Mouse (Mus musculus) urinary bladder, adult 2 months (tissue): ENCODE measurements around the gene Slc6a11. TPM values are rescaled to one million over a fixed set of nuclear protein-coding genes. Genes with fewer than 3 reads are reported as not detected.

Experiments used
- DNase-seq: peaks from one replicate; pipeline ENCODE4 v3.0.0; 2022; ENCODE audit warnings: low spot score
- polyA plus RNA-seq: library from polyadenylated mRNA; depleted of rRNA; stranded (reverse); fragments of >200 nt; gene quantifications from 2 replicates; pipeline ENCODE4 v1.2.3, GENCODE M21; 2012

Gene Slc6a11
- polyA plus RNA-seq, 1 experiment: 0.21 TPM

GRCm38 (mm10) chr6:114264426-114264825, 133.4 kb downstream of the Slc6a11 start:
- no peak for DNase-seq

GRCm38 (mm10) chr6:114266273-114266672, 135.2 kb downstream of the Slc6a11 start:
- DNase-seq: no peak

GRCm38 (mm10) chr6:114267979-114268378, 136.9 kb downstream of the Slc6a11 start:
- no peak for DNase-seq

GRCm38 (mm10) chr6:114269589-114269988, 138.5 kb downstream of the Slc6a11 start:
- DNase-seq: no peak

- no peak for DNase-seq
These were observed 139.8 kb downstream of the Slc6a11 start for GRCm38 (mm10) chr6:114270799-114271198.

- no peak for DNase-seq
These were observed 141.2 kb downstream of the Slc6a11 start for GRCm38 (mm10) chr6:114272279-114272678.

GRCm38 (mm10) chr6:114273997-114274728, 143.1 kb downstream of the Slc6a11 start:
- no peak for DNase-seq

GRCm38 (mm10) chr6:114275800-114276199, 144.8 kb downstream of the Slc6a11 start:
- DNase-seq: no peak

- DNase-seq: peak; percentile 29
These were observed 151.6 kb downstream of the Slc6a11 start, which contains the start of gene Slc6a1 for GRCm38 (mm10) chr6:114282469-114283277. Slc6a1 (plus strand) TSS chr6:114282635.

- DNase-seq: no peak
These were observed 152.3 kb downstream of the Slc6a11 start for GRCm38 (mm10) chr6:114283278-114283770.

GRCm38 (mm10) chr6:114283927-114284703, 153.1 kb downstream of the Slc6a11 start:
- DNase-seq: no peak

GRCm38 (mm10) chr6:114285424-114285823, 154.4 kb downstream of the Slc6a11 start:
- DNase-seq: no peak

- no peak for DNase-seq
These were observed 158.1 kb downstream of the Slc6a11 start for GRCm38 (mm10) chr6:114289106-114289505.

- no peak for DNase-seq
These were observed 159.1 kb downstream of the Slc6a11 start for GRCm38 (mm10) chr6:114290184-114290583.

- DNase-seq: no peak
These were observed 159.9 kb downstream of the Slc6a11 start for GRCm38 (mm10) chr6:114290929-114291328.

- no peak for DNase-seq
These were observed 160.4 kb downstream of the Slc6a11 start for GRCm38 (mm10) chr6:114291396-114291795.

GRCm38 (mm10) chr6:114293511-114293910, 162.5 kb downstream of the Slc6a11 start:
- no peak for DNase-seq

- no peak for DNase-seq
These were observed 164.0 kb downstream of the Slc6a11 start for GRCm38 (mm10) chr6:114295086-114295485.

- no peak for DNase-seq
These were observed 166.4 kb downstream of the Slc6a11 start for GRCm38 (mm10) chr6:114297260-114298002.
